Mouse (Mus musculus) macrophage (primary cell): ENCODE data around the gene Rpl28. TPM values are rescaled to one million over a fixed set of nuclear protein-coding genes. Genes with fewer than 3 reads are reported as not detected.

ENCODE experiments used
- H3K27ac ChIP-seq: fragments of 350-480 bp; formaldehyde crosslinking; 2 replicates; pipeline ENCODE4 v1.9.0; 2021
- H3K36me3 ChIP-seq: fragments of 350-480 bp; formaldehyde crosslinking; 2 replicates; pipeline ENCODE4 v1.9.0; 2021; ENCODE audit errors: inconsistent target
- H3K4me3 ChIP-seq: fragments of 350-480 bp; formaldehyde crosslinking; 2 replicates; pipeline ENCODE4 v1.9.0; 2021; ENCODE audit errors: inconsistent target
- H3K79me2 ChIP-seq: fragments of 350-480 bp; formaldehyde crosslinking; 2 replicates; pipeline ENCODE4 v1.9.0; 2021; ENCODE audit errors: inconsistent target
- WGBS: methylation state at CpG from one replicate; pipeline ENCODE4 v1.1.7; 2026; ENCODE audit warnings: inconsistent platforms; ENCODE audit not compliant: missing documents; 5-methylcytosine and 5-hydroxymethylcytosine counted together
- polyA plus RNA-seq: library from polyadenylated mRNA; stranded (reverse); fragments of 250-400 nt; gene quantifications from 3 replicates; pipeline ENCODE4 v1.2.4, GENCODE M21; 2018; ENCODE audit warnings: inconsistent platforms

The Rpl28 gene
- polyA plus RNA-seq, 1 experiment from 2014 or later: 395 TPM

DNA sequence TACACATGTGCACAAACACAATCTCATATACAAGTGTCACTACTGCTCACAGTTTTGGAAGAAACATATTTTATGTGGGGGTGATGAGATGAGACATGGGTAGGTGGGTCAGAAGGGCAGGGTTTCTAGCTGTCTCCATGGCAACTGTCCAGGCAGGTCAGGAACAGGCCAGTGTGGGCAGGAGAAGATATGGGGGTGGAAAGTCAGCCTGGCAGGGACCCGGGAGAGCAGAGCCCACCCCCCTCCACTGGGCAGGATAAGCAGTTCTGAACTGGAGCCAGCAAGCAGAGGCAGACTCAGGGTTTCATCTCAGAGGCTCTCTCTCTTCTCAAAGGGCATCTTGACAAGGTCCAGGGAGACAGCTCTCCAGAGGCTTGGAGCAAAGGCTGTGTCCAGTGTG, 45.0 kb downstream of the Rpl28 start:
- no peak overlapping the region for H3K4me3 ChIP-seq
- WGBS: 9% methylated on average over 1 of the region's 1 CpGs
- no peaks in the 10 kb centered on the region for H3K79me2 ChIP-seq

DNA sequence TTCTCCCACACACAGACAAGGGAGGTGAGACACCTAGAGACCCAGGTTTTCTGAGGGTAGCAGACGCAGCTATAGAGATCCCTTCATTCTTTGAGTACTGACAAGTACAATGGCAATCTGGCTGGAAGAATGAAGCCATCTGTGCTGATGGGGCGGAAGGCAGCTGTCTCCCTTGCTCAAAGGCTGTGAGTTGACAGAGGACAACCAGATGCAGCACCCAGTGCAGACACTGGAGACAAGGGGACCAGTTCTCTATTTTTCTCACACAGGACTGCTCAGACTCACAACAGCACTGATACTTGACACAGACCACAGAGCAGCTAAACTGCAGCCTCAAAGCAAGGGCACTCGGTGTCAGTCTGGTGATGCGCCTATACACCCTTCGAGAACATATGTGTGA, 49.4 kb downstream of the Rpl28 start:
- H3K36me3 ChIP-seq: no peaks in the 10 kb centered on the region
- no peaks in the 10 kb centered on the region for H3K79me2 ChIP-seq
- H3K27ac ChIP-seq: no peak overlapping the region
- 67% methylated on average over 5 of the region's 5 CpGs for WGBS
- no peak overlapping the region for H3K4me3 ChIP-seq

More for the DNA sequence above, 45.0 kb downstream of the Rpl28 start:
- Histone ChIP-seq H3K27ac (no peak overlapping the region), H3K36me3 (no peaks in the 10 kb centered on the region)

DNA sequence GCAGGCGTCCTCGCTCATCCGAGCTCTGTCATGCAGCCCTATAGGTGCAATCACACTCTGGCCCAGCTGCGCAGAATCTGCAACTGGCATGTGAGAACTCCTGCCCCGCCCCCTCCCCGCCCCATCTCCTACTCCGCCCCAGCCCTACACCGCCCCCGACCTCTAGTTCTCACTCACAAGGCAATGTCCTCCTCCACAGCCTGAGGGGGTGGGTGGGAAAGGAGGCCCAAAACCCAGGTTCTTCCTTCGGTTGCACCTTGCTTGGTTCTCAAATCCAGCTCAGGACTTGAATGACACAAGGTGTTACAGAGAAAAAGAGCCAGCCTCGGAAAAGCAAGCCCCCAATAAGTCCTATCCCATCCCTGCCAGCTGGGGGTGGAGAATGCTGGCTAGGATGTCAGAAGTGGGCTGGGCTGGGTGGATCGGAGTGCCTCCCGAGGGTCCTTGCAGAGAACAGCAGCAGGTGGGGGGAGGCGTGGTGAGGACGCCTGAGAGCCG, 50.0 kb downstream of the Rpl28 start:
- Histone ChIP-seq H3K36me3 (no peaks in the 10 kb centered on the region), H3K79me2 (no peaks in the 10 kb centered on the region), H3K4me3 (no peak overlapping the region), H3K27ac (no peak overlapping the region)
- WGBS: 2% methylated on average over 16 of the region's 16 CpGs

- H3K27ac ChIP-seq: no peak overlapping the region
- H3K79me2 ChIP-seq: no peaks in the 10 kb centered on the region
- no peaks in the 10 kb centered on the region for H3K36me3 ChIP-seq
- WGBS: 5% methylated on average over 19 of the region's 34 CpGs
- H3K4me3 ChIP-seq: no peak overlapping the region
Measured at GRCm38 (mm10) chr7:4843604-4844244, 51.0 kb downstream of the Rpl28 start.

DNA sequence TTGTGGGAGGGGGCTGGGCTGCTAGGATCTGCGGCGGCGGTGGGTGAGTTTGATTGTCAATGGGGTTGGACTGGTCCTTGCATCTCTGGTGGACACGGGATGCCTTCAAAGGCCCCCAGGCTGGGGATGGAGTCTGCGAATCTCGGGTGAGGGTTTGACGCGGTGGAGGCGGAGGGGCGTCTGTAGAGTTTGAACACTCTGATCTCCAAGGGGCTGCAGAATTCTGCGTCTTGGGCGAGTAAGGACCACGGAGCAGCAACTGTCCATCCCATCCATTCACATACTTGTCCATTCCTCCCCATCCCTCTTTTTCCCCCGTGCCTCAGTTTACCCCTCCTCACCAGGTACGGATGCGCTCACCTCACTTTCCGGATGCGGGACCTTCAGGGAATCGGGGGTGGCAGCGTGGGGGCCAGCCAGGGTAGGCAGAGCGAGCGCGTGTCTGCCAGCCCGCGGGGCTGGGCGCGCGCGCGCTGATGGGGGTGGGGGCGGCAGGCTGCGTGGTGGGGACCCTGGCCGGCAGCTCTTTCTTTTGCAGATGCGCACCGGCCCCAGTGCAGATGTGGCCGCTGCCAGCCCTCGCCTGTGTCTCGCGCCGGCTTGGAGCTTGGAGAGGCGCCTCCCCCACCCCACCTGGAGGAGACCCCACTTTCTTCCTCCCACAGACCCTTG, 51.7 kb downstream of the Rpl28 start, which contains the start of gene Shisa7:
Shisa7 (minus strand) TSS at position 452 of the 672 bp plus-strand sequence.
- WGBS: 11% methylated on average over 40 of the region's 41 CpGs
- Histone ChIP-seq H3K36me3 (no peaks in the 10 kb centered on the region), H3K4me3 (no peak within 1 kb of the TSS), H3K79me2 (no peaks in the 10 kb centered on the region), H3K27ac (no peak within 1 kb of the TSS)

Other genes with a start within 250 kb of the Rpl28 start
- gene Syt5, start 245.3 kb upstream of the Rpl28 start, polyA plus RNA-seq: not detected in 3 replicates
- gene Ptprh, start 188.8 kb upstream of the Rpl28 start, polyA plus RNA-seq: not detected in 3 replicates
- gene Tmem86b, start 161.5 kb upstream of the Rpl28 start, polyA plus RNA-seq: 1.4 to 2.3 TPM (median 2.1 TPM) in 3 replicates
- gene Ppp6r1, start 133.9 kb upstream of the Rpl28 start, polyA plus RNA-seq: 68.2 to 77.4 TPM (median 74.2 TPM) in 3 replicates
- 13.6 to 44.2 TPM (median 27.9 TPM) in 3 replicates for gene Hspbp1, start 107.8 kb upstream of the Rpl28 start, polyA plus RNA-seq
- 0.07 TPM in 1 of 3 replicates, not detected in the others for gene Brsk1, start 102.3 kb upstream of the Rpl28 start, polyA plus RNA-seq
- 1.2 to 4.1 TPM (median 2.5 TPM) in 3 replicates for gene Tmem150b, start 67.6 kb upstream of the Rpl28 start, polyA plus RNA-seq
- 13.0 to 41.3 TPM (median 19.4 TPM) in 3 replicates for gene Kmt5c, start 52.8 kb upstream of the Rpl28 start, polyA plus RNA-seq
- gene Cox6b2, start 39.8 kb upstream of the Rpl28 start, polyA plus RNA-seq: 1.3 TPM in 1 of 3 replicates, not detected in the others
- gene Fam71e2, start 21.6 kb upstream of the Rpl28 start, polyA plus RNA-seq: not detected in 3 replicates
- gene Il11, start 10.0 kb upstream of the Rpl28 start, polyA plus RNA-seq: not detected in 3 replicates
- not detected in 3 replicates for gene Tmem190, start 9.9 kb upstream of the Rpl28 start, polyA plus RNA-seq
- gene Tmem238, start 3.2 kb upstream of the Rpl28 start, polyA plus RNA-seq: 0.67 to 1.6 TPM (median 0.70 TPM) in 3 replicates
- gene Ube2s, start 19.7 kb downstream of the Rpl28 start, polyA plus RNA-seq: 69.0 to 174 TPM (median 124 TPM) in 3 replicates
- not detected in 3 replicates for gene Shisa7, start 51.8 kb downstream of the Rpl28 start, polyA plus RNA-seq
- gene Isoc2b, start 77.4 kb downstream of the Rpl28 start, polyA plus RNA-seq: 6.2 to 11.2 TPM (median 10.2 TPM) in 3 replicates
- 9.6 to 13.3 TPM (median 13.0 TPM) in 3 replicates for gene Isoc2a, start 84.3 kb downstream of the Rpl28 start, polyA plus RNA-seq
- not detected in 3 replicates for gene Gm36210, start 113.6 kb downstream of the Rpl28 start, polyA plus RNA-seq
- 3.1 to 5.6 TPM (median 4.4 TPM) in 3 replicates for gene Zfp628, start 122.3 kb downstream of the Rpl28 start, polyA plus RNA-seq
- gene Nat14, start 129.2 kb downstream of the Rpl28 start, polyA plus RNA-seq: 0.15 to 1.1 TPM (median 0.17 TPM) in 3 replicates
- gene Ssc5d, start 132.9 kb downstream of the Rpl28 start, polyA plus RNA-seq: 0.13 to 0.33 TPM (median 0.28 TPM) in 3 replicates
- gene Sbk2, start 171.5 kb downstream of the Rpl28 start, polyA plus RNA-seq: 0.36 to 1.8 TPM (median 1.1 TPM) in 3 replicates
- gene Sbk3, start 178.3 kb downstream of the Rpl28 start, polyA plus RNA-seq: not detected in 3 replicates
- gene Zfp579, start 203.3 kb downstream of the Rpl28 start, polyA plus RNA-seq: 4.3 to 9.9 TPM (median 7.3 TPM) in 3 replicates
- gene Zfp524, start 221.5 kb downstream of the Rpl28 start, polyA plus RNA-seq: 13.7 to 24.6 TPM (median 14.3 TPM) in 3 replicates
- 16.5 to 21.5 TPM (median 18.2 TPM) in 3 replicates for gene Fiz1, start 221.8 kb downstream of the Rpl28 start, polyA plus RNA-seq
- not detected in 3 replicates for gene Gm44973, start 222.6 kb downstream of the Rpl28 start, polyA plus RNA-seq
- 11.9 to 13.8 TPM (median 12.4 TPM) in 3 replicates for gene Zfp865, start 227.5 kb downstream of the Rpl28 start, polyA plus RNA-seq
- 0.28 to 1.1 TPM (median 0.37 TPM) in 3 replicates for gene Ccdc106, start 227.7 kb downstream of the Rpl28 start, polyA plus RNA-seq
- 0.25 to 0.76 TPM in 2 of 3 replicates, not detected in the other for gene 4632433K11Rik, start 241.2 kb downstream of the Rpl28 start, polyA plus RNA-seq
- gene Zfp784, start 245.6 kb downstream of the Rpl28 start, polyA plus RNA-seq: 1.8 to 2.2 TPM (median 1.8 TPM) in 3 replicates